Mouse (Mus musculus): ENCODE results near the gene Ptpn7. TPM values are rescaled to one million over a fixed set of nuclear protein-coding genes. Genes with fewer than 3 reads are reported as not detected.

Ptpn7 gene
- total and polyA plus RNA-seq, 2 experiments from 2014 or later: 0.10 to 0.11 TPM

DNA sequence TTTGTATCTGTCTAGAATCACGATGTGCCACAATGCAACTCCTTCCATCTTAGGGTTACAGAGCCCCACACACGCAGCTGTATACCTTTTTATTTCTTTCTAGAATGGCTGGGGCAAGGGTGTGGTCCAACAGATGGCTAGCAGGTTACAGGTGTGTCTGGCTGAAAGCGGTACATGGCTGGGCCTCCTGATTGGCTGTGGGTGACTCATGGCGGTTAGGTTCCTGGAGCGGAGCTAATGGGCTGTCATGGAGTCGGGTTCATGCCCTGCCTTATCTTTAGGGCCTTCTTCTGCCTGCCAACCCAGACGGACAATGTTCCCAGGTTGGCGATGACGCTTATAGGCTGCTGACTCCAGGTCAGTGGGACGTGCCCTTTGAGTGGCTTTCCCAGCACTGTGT, 48.3 kb downstream of the Ptpn7 start:
- no peaks in the 10 kb centered on the region for H3K9me3 ChIP-seq (ENCODE audit: low read length)
- no peak overlapping the region for H3K4me2 ChIP-seq (ENCODE audit: low read depth, low read length)
- no peak for TF ChIP-seq CTCF (IDR thresholded peaks at IDR 0.05; ENCODE audit: low read depth)
- WGBS: 88% methylated on average over 10 of the region's 10 CpGs
- H3K36me3 ChIP-seq (ENCODE audit: insufficient read depth, low read length): no peaks in the 10 kb centered on the region
- DNase-seq (ENCODE audit: low spot score): no peak
- no peaks in the 10 kb centered on the region for H3K4me1 ChIP-seq (ENCODE audit: insufficient read depth, low read length)
- H3K9ac ChIP-seq (replicated peaks; ENCODE audit: low read length): no peak overlapping the region
- no peak for ATAC-seq
- no peak overlapping the region for H3K27ac ChIP-seq
- no peaks in the 10 kb centered on the region for H3K27me3 ChIP-seq (ENCODE audit: insufficient read depth, low read length)
- no peak overlapping the region for H3K4me3 ChIP-seq (ENCODE audit: low read length)

DNA sequence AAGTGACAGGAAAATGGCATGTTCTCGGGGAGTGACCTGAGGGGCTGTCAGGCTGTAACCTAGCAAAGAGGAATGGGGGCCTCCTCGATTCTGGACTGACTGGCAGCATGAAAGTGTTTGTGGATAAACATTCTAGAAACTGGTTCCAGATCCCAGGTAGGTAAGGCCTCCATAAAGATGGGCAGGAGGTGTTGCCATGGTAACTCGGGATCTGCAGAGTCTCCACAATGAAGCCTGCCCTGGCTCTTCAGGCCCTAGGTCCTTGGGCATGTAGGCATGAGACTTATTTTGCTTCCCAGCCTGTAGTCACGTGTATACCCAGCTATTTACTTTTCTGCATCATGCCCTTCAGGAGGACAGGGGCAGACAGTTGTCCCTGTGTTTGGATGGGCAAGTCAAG, 48.8 kb downstream of the Ptpn7 start:
- no peaks in the 10 kb centered on the region for H3K4me1 ChIP-seq (ENCODE audit: insufficient read depth, low read length)
- DNase-seq (ENCODE audit: low spot score): peak; percentile 44
- TF ChIP-seq CTCF (IDR thresholded peaks at IDR 0.05; ENCODE audit: low read depth): no peak
- no peaks in the 10 kb centered on the region for H3K27me3 ChIP-seq (ENCODE audit: insufficient read depth, low read length)
- H3K9me3 ChIP-seq (ENCODE audit: low read length): no peaks in the 10 kb centered on the region
- H3K4me2 ChIP-seq (ENCODE audit: low read depth, low read length): no peak overlapping the region
- no peak overlapping the region for H3K27ac ChIP-seq
- H3K36me3 ChIP-seq (ENCODE audit: insufficient read depth, low read length): no peaks in the 10 kb centered on the region
- peak; percentile 35; the same call in 1 of the 2 replicates for ATAC-seq
- 72% methylated on average over 4 of the region's 4 CpGs for WGBS
- no peak overlapping the region for H3K4me3 ChIP-seq (ENCODE audit: low read length)
- H3K9ac ChIP-seq (replicated peaks; ENCODE audit: low read length): no peak overlapping the region

DNA sequence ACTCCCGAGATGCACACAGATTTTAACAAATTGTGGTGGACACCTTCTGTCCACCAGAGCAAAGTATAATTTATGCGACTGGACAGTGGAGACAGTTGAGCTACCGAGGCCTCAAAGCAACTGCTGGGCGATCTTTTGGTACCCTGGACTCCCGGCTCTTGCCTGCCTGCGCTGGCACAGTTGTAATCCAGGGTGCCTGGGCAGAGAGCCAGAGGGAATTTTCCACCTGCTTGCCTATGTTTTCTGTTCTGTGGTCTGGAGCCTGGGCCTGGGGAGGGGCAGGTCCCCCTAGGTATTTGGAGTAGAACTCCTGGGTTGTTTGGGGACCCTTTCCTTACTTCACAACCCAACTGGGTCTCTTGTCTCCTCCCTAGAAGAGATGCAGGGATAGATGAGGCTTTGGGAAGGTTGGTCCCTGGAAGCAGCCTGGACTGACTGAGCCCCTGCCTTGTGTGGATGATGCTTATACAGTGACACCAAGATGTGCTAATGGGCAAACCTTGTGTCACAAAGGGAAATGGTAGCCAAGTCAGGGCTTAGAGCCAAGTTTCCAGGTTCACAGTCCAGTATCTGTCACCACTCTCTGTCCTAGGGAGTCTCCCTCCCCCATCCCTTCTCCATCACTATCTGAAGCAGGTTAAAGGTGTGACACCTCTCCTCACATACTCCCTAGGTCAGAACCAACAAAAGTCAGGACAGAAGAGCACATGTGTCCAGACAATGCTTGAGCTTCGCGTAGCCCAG, 49.6 kb downstream of the Ptpn7 start:
- no peak for ATAC-seq
- H3K36me3 ChIP-seq (ENCODE audit: insufficient read depth, low read length): no peaks in the 10 kb centered on the region
- peaks cover 3% of the 10 kb centered on the region; the same call in 1 of the 2 replicates for H3K4me1 ChIP-seq (ENCODE audit: insufficient read depth, low read length)
- no peak for TF ChIP-seq CTCF (IDR thresholded peaks at IDR 0.05; ENCODE audit: low read depth)
- H3K4me2 ChIP-seq (ENCODE audit: low read depth, low read length): no peak overlapping the region
- WGBS: 61% methylated on average over 8 of the region's 8 CpGs
- no peak overlapping the region for H3K27ac ChIP-seq
- no peak for DNase-seq (ENCODE audit: low spot score)
- H3K9ac ChIP-seq (replicated peaks; ENCODE audit: low read length): no peak overlapping the region
- no peak overlapping the region for H3K4me3 ChIP-seq (ENCODE audit: low read length)
- no peaks in the 10 kb centered on the region for H3K9me3 ChIP-seq (ENCODE audit: low read length)
- H3K27me3 ChIP-seq (ENCODE audit: insufficient read depth, low read length): no peaks in the 10 kb centered on the region

DNA sequence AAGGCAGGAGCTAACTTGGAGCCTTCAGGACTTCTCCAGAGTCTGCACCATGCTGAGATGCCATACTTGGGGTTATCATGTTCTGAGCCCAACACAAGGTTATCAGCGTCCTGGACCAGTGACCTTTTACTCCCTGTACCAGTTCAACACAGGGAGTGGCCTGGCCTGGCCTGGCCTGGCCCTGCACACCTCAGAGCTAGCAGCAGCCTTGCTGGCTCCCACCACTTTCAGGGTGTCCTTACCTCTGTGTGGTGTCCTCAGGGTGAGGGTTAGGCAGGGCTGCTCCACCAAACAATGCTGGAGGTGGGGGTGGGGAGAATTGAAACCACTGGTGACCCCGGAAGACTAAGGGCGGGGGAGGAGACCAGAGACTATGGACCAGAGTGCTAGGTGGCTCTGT, 50.5 kb downstream of the Ptpn7 start:
- Histone ChIP-seq H3K9me3 (ENCODE audit: low read length) (no peaks in the 10 kb centered on the region), H3K27me3 (ENCODE audit: insufficient read depth, low read length) (no peaks in the 10 kb centered on the region), H3K27ac (no peak overlapping the region), H3K4me3 (ENCODE audit: low read length) (no peak overlapping the region), H3K9ac (replicated peaks; ENCODE audit: low read length) (no peak overlapping the region), H3K4me2 (ENCODE audit: low read depth, low read length) (no peak overlapping the region), H3K4me1 (ENCODE audit: insufficient read depth, low read length) (peaks cover 3% of the 10 kb centered on the region; the same call in 1 of the 2 replicates), H3K36me3 (ENCODE audit: insufficient read depth, low read length) (no peaks in the 10 kb centered on the region)
- WGBS: 82% methylated on average over 3 of the region's 3 CpGs
- no peak for DNase-seq (ENCODE audit: low spot score)
- no peak for TF ChIP-seq CTCF (IDR thresholded peaks at IDR 0.05; ENCODE audit: low read depth)
- no peak for ATAC-seq

DNA sequence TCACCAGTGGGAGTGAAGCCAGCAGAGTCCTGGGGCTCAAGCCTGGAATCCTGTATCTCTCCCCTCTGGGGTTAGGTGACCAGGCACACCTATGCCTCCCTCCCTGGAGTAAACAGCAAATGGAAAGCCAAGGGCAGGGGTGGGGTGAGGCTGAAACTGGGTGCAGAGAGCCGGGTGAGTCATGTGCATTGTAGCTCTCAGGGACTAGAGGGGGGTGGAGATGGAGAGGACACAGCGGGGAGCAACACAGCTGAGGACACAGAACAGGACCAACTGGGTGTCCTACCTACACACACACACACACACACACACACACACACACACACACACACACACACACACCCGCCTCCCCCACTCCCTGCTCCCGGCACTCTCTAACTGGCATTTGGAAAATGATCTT, 50.9 kb downstream of the Ptpn7 start:
- Histone ChIP-seq H3K9me3 (ENCODE audit: low read length) (no peaks in the 10 kb centered on the region), H3K36me3 (ENCODE audit: insufficient read depth, low read length) (no peaks in the 10 kb centered on the region), H3K9ac (replicated peaks; ENCODE audit: low read length) (no peak overlapping the region), H3K4me1 (ENCODE audit: insufficient read depth, low read length) (peaks cover 3% of the 10 kb centered on the region; the same call in 1 of the 2 replicates), H3K27me3 (ENCODE audit: insufficient read depth, low read length) (no peaks in the 10 kb centered on the region), H3K4me2 (ENCODE audit: low read depth, low read length) (no peak overlapping the region), H3K27ac (no peak overlapping the region), H3K4me3 (ENCODE audit: low read length) (no peak overlapping the region)
- ATAC-seq (no peak), DNase-seq (ENCODE audit: low spot score) (no peak)
- no peak for TF ChIP-seq CTCF (IDR thresholded peaks at IDR 0.05; ENCODE audit: low read depth)
- WGBS: 77% methylated on average over 4 of the region's 4 CpGs

DNA sequence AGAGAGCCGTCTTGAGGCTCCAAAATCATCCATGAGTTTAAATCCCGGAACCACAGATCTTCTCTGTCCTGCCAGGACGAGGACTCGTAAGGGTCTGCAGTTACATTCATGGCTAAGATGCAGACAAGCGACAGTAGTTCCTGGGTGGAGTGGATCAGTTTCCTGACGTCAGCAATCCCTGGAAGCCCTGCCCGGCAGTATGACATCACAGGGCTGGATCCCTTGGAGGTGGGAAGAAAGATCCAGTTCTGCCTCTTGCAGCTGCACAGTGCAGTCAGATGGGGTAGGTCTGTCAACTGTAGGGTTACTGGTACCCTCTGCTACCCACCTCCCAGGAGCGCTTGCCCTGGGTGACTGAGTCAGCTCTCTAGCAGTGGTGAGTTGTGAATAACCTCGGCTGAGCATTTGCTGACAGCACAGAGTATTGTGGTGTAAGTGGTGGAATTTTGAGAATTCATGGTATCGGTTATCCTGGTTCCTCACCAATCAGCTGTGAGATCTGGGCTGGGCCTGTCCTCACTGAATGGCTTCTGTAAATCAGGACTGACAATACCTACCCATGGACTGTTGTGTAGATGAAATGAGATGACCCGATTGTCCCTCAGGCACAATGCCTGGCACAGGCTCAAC, 51.6 kb downstream of the Ptpn7 start:
- no peaks in the 10 kb centered on the region for H3K9me3 ChIP-seq (ENCODE audit: low read length)
- H3K4me1 ChIP-seq (ENCODE audit: insufficient read depth, low read length): peaks cover 3% of the 10 kb centered on the region; the same call in 1 of the 2 replicates
- no peak overlapping the region for H3K4me3 ChIP-seq (ENCODE audit: low read length)
- no peaks in the 10 kb centered on the region for H3K27me3 ChIP-seq (ENCODE audit: insufficient read depth, low read length)
- DNase-seq (ENCODE audit: low spot score): no peak
- H3K9ac ChIP-seq (replicated peaks; ENCODE audit: low read length): no peak overlapping the region
- no peak for TF ChIP-seq CTCF (IDR thresholded peaks at IDR 0.05; ENCODE audit: low read depth)
- WGBS: 76% methylated on average over 11 of the region's 11 CpGs
- no peak overlapping the region for H3K4me2 ChIP-seq (ENCODE audit: low read depth, low read length)
- H3K36me3 ChIP-seq (ENCODE audit: insufficient read depth, low read length): no peaks in the 10 kb centered on the region
- no peak overlapping the region for H3K27ac ChIP-seq
- ATAC-seq: no peak

DNA sequence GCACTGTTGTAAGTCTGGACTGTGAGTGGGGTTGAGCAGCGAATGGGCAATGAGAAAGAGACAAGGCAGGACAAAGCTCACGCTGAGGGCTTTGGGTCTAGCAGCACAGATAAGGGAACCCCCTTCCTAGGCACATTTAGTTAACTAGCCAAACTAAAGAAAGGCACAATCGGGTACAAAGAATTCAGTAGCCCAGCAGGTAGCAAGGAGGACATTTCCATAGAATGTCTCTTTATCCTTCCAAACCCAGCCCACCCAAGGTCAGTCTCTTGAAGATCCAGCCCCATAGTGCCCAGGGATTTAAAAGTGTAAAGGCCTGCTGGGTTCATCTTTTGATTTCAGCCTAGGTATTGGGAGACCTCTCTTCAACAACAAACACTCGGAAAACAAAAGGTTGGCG, 53.4 kb downstream of the Ptpn7 start:
- ATAC-seq (no peak), DNase-seq (ENCODE audit: low spot score) (no peak)
- no peaks in the 10 kb centered on the region for H3K9me3 ChIP-seq (ENCODE audit: low read length)
- H3K4me3 ChIP-seq (ENCODE audit: low read length): no peak overlapping the region
- no peak overlapping the region for H3K27ac ChIP-seq
- no peak overlapping the region for H3K9ac ChIP-seq (replicated peaks; ENCODE audit: low read length)
- H3K4me1 ChIP-seq (ENCODE audit: insufficient read depth, low read length): peaks cover 3% of the 10 kb centered on the region; the same call in 1 of the 2 replicates
- H3K4me2 ChIP-seq (ENCODE audit: low read depth, low read length): no peak overlapping the region
- H3K36me3 ChIP-seq (ENCODE audit: insufficient read depth, low read length): no peaks in the 10 kb centered on the region
- H3K27me3 ChIP-seq (ENCODE audit: insufficient read depth, low read length): no peaks in the 10 kb centered on the region
- no peak for TF ChIP-seq CTCF (IDR thresholded peaks at IDR 0.05; ENCODE audit: low read depth)
- 40% methylated on average over 5 of the region's 5 CpGs for WGBS
